In genomic region chr11:117354107-117354506, GRCm38 (mm10) we compare ENCODE assay signal across 14 mouse cellular contexts.
A peak's percentile ranks its signal among the peaks of the same experiment; 100 is the strongest.
DNase-seq lines count a peak whose midpoint lies in the region; ATAC-seq and TF ChIP-seq lines count a peak whose summit lies in the region.
"Had no signal": no experiment of that assay in that cellular context is flagged by ENCODE, and none has a peak within 500 bp of the region (broad histone marks: within the 10 kb centered on the region; RNA-seq: fewer than 3 reads in every experiment).

No protein-coding gene starts in this region.

- WGBS in lung, adult 2 months = 84% methylated on average over 4 of the region's 4 CpGs
- 91% methylated on average over 4 of the region's 4 CpGs for WGBS in hindbrain, embryonic 12.5 days

- H3K79me2 ChIP-seq in myocyte (ENCODE audit: control insufficient read depth, insufficient read depth) = peaks cover 44% of the 10 kb centered on the region

- no peak for ATAC-seq in hindbrain, embryonic 12.5 days (ENCODE audit: low FRiP score)
- ATAC-seq: forebrain, embryonic 16.5 days; midbrain, embryonic 16.5 days had no signal

- no peaks in the 10 kb centered on the region for H3K9me3 ChIP-seq in hindbrain, embryonic 12.5 days (replicated peaks)
- H3K9me3 ChIP-seq: limb, embryonic 12.5 days; lung, embryonic 15.5 days had no signal

- H3K9ac ChIP-seq in hindbrain, embryonic 12.5 days = no peak overlapping the region
- H3K9ac ChIP-seq: limb, embryonic 12.5 days; lung, embryonic 15.5 days had no signal

- no peak overlapping the region for H3ac ChIP-seq in myocyte (ENCODE audit: control insufficient read depth, insufficient read length)

- intact Hi-C loops in heart, postnatal 14 days (cut with DNase I) = no loop called here

- H3K4me1 ChIP-seq in lung, adult 2 months (ENCODE audit: control insufficient read depth, insufficient read depth, low read length) = 0 out of 2 replicates have a peak, but pooled peaks cover 4% of the 10 kb centered on the region
- H3K4me1 ChIP-seq in hindbrain, embryonic 12.5 days = peaks cover 21% of the 10 kb centered on the region

- no peak for TF ChIP-seq POLR2A in lung, adult 2 months (IDR thresholded peaks at IDR 0.05; ENCODE audit: borderline replicate concordance, extremely low read depth, low read depth, low read length)
- no peak for TF ChIP-seq POLR2A in myocyte (IDR thresholded peaks at IDR 0.05; ENCODE audit: insufficient read length, low read depth)

- H3K4me3 ChIP-seq in lung, adult 2 months (replicated peaks; ENCODE audit: extremely low read depth, low read depth, low read length) = no peak overlapping the region
- H3K4me3 ChIP-seq in myocyte = no peak overlapping the region
- H3K4me3 ChIP-seq in hindbrain, embryonic 12.5 days = no peak overlapping the region
- H3K4me3 ChIP-seq: limb, embryonic 12.5 days; lung, embryonic 15.5 days had no signal

- H3K4me2 ChIP-seq in myocyte (ENCODE audit: low read depth) = peak overlapping the region; percentile 51
- H3K4me2 ChIP-seq in hindbrain, embryonic 12.5 days (replicated peaks) = no peak overlapping the region
- H3K4me2 ChIP-seq: limb, embryonic 12.5 days; lung, embryonic 15.5 days had no signal

- H3K27me3 ChIP-seq in myocyte (ENCODE audit: control insufficient read depth, insufficient read depth, insufficient read length) = no peaks in the 10 kb centered on the region
- no peaks in the 10 kb centered on the region for H3K27me3 ChIP-seq in hindbrain, embryonic 12.5 days
- H3K27me3 ChIP-seq: limb, embryonic 12.5 days; lung, embryonic 15.5 days had no signal

- DNase-seq in adrenal gland, adult 2 months = peak; percentile 72
- DNase-seq in adrenal gland, postnatal 4 days (ENCODE audit: low spot score in 2 of 2) = no peak
- DNase-seq in lung, postnatal 10 days = peak; percentile 79
- no peak for DNase-seq in lung, adult 2 months
- peak; percentile 77 to 89 for DNase-seq in heart, postnatal 14 days
- DNase-seq in thymus, postnatal 10 days (ENCODE audit: low spot score in 2 of 2) = no peak
- DNase-seq: cerebellum, adult 11 months; right cerebral cortex, postnatal 25 days had no signal

- H3K36me3 ChIP-seq in myocyte (ENCODE audit: control insufficient read depth, insufficient read depth) = peaks cover 40% of the 10 kb centered on the region
- peaks cover 79% of the 10 kb centered on the region for H3K36me3 ChIP-seq in hindbrain, embryonic 12.5 days

- H3K27ac ChIP-seq in hindbrain, embryonic 12.5 days = no peak overlapping the region
- H3K27ac ChIP-seq: limb, embryonic 12.5 days; lung, embryonic 15.5 days had no signal

- TF ChIP-seq CTCF in lung, adult 2 months (IDR thresholded peaks at IDR 0.05; ENCODE audit: insufficient read depth, low read length) = no peak

TF ChIP-seq in myocyte, 11 proteins besides CTCF, POLR2A, EP300 and RAD21:
- TF ChIP-seq SRF (IDR thresholded peaks at IDR 0.05; ENCODE audit: control insufficient read depth, insufficient read length, low read depth) (no peak), POLR2AphosphoS2 (IDR thresholded peaks at IDR 0.05; ENCODE audit: insufficient read length, low read depth) (no peak), TCF3 (IDR thresholded peaks at IDR 0.05; ENCODE audit: insufficient read length, low read depth) (no peak), REST (IDR thresholded peaks at IDR 0.05; ENCODE audit: insufficient read depth, insufficient read length) (no peak), CEBPB (IDR thresholded peaks at IDR 0.05; ENCODE audit: insufficient read depth, poor library complexity, severe bottlenecking) (no peak), MYOG (IDR thresholded peaks at IDR 0.05; ENCODE audit: control insufficient read depth in 1 of 3, insufficient read depth in 1 of 3, insufficient read length in 2 of 3, low read depth in 2 of 3) (no peak), USF1 (IDR thresholded peaks at IDR 0.05; ENCODE audit: low read depth) (no peak), E2F4 (IDR thresholded peaks at IDR 0.05; ENCODE audit: insufficient read depth) (no peak), MAX (IDR thresholded peaks at IDR 0.05; ENCODE audit: low read depth) (no peak), TCF12 (IDR thresholded peaks at IDR 0.05; ENCODE audit: insufficient read depth, poor library complexity, severe bottlenecking) (no peak), MYOD1 (IDR thresholded peaks at IDR 0.05; ENCODE audit: control insufficient read depth in 1 of 3, insufficient read length in 2 of 3, low read depth in 2 of 3) (no peak)
TF ChIP-seq in myocyte: peak in this region for 0.

Comparison
In these comparisons a context has a peak if more than half of its experiments do, and no peak if none do; other contexts are left out.
1. DNase-seq: peak in adrenal gland, adult 2 months (single experiment), lung, postnatal 10 days (single experiment) and heart, postnatal 14 days (2 of 2); none in adrenal gland, postnatal 4 days (0 of 2), lung, adult 2 months (single experiment) and thymus, postnatal 10 days (0 of 2).